Mouse (Mus musculus): ENCODE data around the gene Slc12a4. TPM values are rescaled to one million over a fixed set of nuclear protein-coding genes. Genes with fewer than 3 reads are reported as not detected.

Slc12a4 gene
- total RNA-seq, 2 experiments from 2014 or later: 11.2 to 17.7 TPM

- no peak for DNase-seq
- intact Hi-C loops (cut with DNase I): no loop called here
Observed at GRCm38 (mm10) chr8:105975363-105975762, 9.5 kb upstream of the Slc12a4 start.

- intact Hi-C loops (cut with DNase I): no loop called here
- DNase-seq: no peak
Observed at GRCm38 (mm10) chr8:105971019-105971720, 5.3 kb upstream of the Slc12a4 start.

GRCm38 (mm10) chr8:105969367-105969766 lies 3.5 kb upstream of the Slc12a4 start:
- intact Hi-C loops (cut with DNase I): no loop called here

GRCm38 (mm10) chr8:105966692-105967311 lies 905 bp upstream of the Slc12a4 start:
- no peak for DNase-seq
- intact Hi-C loops (cut with DNase I): no loop called here

More at GRCm38 (mm10) chr8:105969367-105969766, 3.5 kb upstream of the Slc12a4 start:
- no peak for DNase-seq

DNA sequence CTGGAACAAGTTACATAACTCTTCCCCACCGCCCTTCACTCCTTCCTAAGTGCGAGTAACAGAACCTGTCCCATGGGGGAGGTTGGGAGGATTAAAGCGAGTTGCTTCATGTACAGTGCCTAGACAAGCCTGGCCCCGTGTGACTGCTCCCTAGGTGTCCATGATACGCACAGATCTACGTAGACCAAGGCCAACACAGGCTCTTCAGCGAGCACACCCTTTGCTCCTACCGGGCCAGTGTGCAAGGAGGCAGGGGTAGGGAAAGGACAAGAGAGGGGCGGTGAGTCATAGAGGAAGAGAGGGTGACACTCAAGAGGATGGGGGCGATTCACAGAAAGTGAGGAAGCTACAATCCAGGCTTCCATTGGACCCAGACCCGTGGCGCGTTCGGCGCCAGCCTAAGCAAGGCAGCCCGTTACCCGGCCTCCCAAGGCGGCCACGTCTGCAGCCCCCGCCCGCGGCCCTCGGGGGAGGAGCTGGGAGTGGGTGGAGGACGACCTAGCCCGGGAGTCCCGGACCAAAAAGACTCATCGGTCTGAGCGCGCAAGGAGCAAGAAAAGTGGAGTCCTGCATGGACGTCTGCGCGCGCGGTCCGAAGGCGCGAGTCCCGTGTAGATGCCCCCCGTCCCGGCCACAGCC lies 512 bp downstream of the Slc12a4 start:
- peak; percentile 45 to 61 for DNase-seq
- intact Hi-C loops (cut with DNase I): no loop called here

DNA sequence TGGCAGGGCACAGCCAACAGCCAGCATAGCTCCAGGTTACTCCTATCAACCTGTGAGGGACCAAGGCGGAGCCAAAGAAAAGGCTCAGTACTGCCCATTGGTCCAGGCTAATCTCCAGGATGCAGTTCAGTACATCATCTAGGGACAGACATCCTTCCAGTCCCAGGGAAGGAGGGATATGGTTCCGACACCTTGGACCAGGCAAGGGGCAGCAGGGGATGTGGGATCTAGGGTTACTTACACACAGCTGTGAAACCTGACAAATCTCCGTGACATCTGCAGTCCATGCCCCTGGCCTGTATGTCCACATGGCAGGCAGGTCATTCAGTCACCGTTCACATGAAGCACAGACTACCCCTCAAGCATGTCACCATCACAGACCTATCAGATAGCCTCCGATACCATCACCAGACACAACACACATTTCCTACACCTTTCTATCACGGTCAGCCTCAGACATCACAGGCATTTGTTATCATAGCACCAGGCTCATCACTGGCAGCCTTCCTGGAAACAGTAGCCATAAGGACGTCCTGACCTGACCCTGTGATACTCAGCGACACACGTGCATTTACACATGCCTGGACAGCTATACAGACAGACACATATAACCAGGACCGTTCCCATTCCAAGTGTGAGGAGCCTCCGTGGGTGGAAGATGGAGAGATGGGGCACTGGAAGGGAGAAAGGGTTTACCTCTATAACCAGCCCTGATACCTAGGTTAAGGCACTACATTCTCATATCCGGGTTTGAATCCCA lies 1.2 kb downstream of the Slc12a4 start:
- no peak for DNase-seq
- intact Hi-C loops (cut with DNase I): no loop called here

DNA sequence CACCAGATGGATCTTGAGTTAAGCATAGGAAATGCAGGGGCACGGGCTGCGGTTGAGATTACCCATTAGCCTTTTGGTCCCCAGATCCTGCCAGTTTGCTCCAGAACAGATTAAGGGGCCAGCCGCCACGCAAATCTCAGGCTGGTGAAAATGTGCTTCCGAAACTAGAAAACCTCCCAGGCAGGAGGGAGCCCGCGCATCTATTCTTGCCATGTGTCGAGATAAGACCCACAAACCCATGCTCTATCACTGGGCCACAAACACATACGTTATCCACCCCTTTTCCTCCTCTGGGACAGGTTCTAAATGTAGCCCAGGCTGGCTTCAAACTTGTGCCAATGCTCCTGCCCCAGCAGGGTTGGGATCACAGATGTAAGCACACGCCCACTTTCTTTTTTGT lies 4.4 kb downstream of the Slc12a4 start:
- no peak for DNase-seq
- intact Hi-C loops (cut with DNase I): no loop called here

DNA sequence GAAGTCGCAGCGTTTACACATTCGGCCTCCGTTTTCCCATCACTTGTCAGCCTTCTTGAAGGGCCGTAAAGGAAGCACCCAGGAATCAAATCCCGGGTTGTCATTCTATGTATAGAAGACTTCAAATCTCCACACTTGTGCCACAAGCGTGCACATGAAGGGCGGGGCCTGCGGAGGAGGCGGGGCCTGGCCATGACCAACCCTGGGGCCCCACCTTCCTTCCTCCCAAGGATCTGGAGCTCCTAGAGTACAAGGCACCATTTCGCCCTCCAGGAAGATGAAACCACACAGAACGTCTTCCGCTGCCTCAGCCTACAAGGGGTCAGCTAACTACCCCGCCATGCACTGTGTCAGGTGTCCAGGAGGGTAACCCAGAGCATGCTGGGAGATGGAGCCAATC lies 4.8 kb downstream of the Slc12a4 start:
- DNase-seq: no peak
- intact Hi-C loops (cut with DNase I): no loop called here

- intact Hi-C loops (cut with DNase I): no loop called here
- peak; percentile 77 for DNase-seq
Observed at GRCm38 (mm10) chr8:105959350-105959749, 6.5 kb downstream of the Slc12a4 start.

DNA sequence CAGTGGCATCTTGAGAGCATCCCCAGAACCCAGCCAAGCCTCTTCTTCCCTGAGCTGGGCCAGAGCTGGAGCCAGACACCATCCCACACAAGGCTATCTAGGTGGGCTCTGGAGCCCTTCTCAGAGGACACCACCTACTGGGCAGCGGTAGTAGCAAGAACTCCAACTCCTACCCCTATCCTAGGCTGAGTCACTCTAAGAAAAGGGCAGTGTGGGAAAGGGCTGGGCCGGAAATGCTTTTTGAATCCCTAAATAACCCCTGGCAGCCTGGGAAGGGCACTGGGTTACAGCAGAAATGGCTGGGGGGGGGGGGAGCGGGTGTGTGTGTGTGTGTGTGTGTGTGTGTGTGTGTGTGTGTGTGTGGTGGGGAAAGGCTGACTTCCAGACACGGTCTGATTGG lies 8.1 kb downstream of the Slc12a4 start:
- intact Hi-C loops (cut with DNase I): no loop called here
- no peak for DNase-seq

DNA sequence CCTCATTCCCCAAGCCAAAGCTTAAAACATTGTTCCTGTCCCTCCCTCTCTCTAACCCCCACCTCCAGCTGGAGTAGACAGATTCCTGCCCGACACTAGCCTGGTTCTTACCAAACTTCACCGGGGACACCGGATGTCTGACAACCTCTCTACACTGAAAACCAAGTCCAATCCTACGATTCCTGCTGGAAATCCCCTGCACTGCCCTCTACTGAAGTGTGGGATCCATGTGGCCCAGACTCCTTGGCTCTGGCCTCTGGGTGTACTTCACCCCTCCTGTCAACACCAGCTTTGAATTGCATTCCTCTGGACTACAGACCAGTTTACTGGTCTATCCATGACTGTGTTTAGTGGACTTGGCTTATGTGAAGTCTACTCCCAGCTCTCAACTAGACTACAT lies 9.3 kb downstream of the Slc12a4 start:
- intact Hi-C loops (cut with DNase I): no loop called here
- DNase-seq: no peak

GRCm38 (mm10) chr8:105951057-105951659 lies 14.7 kb downstream of the Slc12a4 start:
- peak in 1 of 2 experiments; percentile 33 for DNase-seq
- intact Hi-C loops (cut with DNase I): no loop called here

GRCm38 (mm10) chr8:105949350-105949749 lies 16.5 kb downstream of the Slc12a4 start:
- no peak for DNase-seq

GRCm38 (mm10) chr8:105943321-105943739 lies 22.6 kb downstream of the Slc12a4 start, which contains the start of gene Lcat:
Gene Lcat (minus strand): TSS chr8:105943382.
- intact Hi-C loops (cut with DNase I): no loop called here
- DNase-seq: no peak

More at GRCm38 (mm10) chr8:105949350-105949749, 16.5 kb downstream of the Slc12a4 start:
- intact Hi-C loops (cut with DNase I): no loop called here

DNA sequence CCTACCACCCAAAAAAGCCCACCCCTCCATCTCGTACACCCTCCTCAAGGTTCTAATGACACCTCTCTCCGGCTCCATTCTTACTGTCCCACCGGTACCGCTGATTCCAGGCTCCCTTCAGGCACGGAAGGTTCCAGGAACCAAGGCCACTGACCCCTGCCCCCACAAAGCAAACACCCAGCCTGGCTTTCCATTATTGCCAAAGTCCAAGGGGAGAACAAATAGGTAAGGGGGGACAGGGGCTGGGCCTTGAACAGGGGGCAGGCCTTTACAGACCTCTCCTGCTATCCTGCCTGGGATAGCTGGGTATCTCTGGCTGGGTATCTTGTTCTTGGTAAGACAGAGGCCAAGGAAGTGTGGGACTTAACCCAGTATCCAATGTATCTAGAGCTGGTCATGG lies 23.4 kb downstream of the Slc12a4 start:
- intact Hi-C loops (cut with DNase I): no loop called here

DNA sequence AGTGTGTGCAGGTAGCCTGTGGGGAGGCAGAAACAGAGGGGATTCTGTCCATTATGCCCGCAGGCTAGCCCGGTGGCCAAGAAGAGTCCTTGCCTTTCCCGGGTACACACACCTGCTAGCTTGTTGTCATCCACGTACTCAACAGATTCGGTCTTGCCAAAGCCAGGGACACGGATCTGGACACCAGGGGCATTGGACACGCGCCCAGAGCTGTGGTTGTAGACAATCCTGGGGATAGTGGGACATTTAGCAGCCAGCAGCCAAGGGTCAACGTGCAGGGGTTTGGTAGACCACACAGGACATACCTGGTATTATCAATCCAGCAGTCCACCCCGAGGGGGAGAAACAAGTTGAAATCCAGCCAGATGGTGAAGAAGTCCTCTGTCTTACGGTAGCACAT lies 23.9 kb downstream of the Slc12a4 start:
- intact Hi-C loops (cut with DNase I): no loop called here
- DNase-seq: no peak

More for the DNA sequence above, 23.4 kb downstream of the Slc12a4 start:
- no peak for DNase-seq

GRCm38 (mm10) chr8:105938306-105938669 lies 27.6 kb downstream of the Slc12a4 start, which contains the start of gene Psmb10:
Gene Psmb10 (minus strand): TSS chr8:105938444.
- no peak for DNase-seq
- intact Hi-C loops (cut with DNase I): no loop called here

- peak in 1 of 2 experiments; percentile 27 for DNase-seq
- intact Hi-C loops (cut with DNase I): no loop called here
Observed at GRCm38 (mm10) chr8:105937496-105938305, 28.2 kb downstream of the Slc12a4 start.

- intact Hi-C loops (cut with DNase I): no loop called here
- peak; percentile 82 for DNase-seq
Observed at GRCm38 (mm10) chr8:105936866-105937475, 28.9 kb downstream of the Slc12a4 start.

Measured in gastrocnemius, postnatal 36 days (tissue).